Mouse (Mus musculus): ENCODE measurements around the gene Cox7a2l. TPM values are rescaled to one million over a fixed set of nuclear protein-coding genes. Genes with fewer than 3 reads are reported as not detected.

Cox7a2l gene
- polyA plus RNA-seq, 1 experiment from 2014 or later: 196 TPM

GRCm38 (mm10) chr17:83545756-83546742, 28.9 kb upstream of the Cox7a2l start:
- Histone ChIP-seq H3K4me3 (replicated peaks) (peak overlapping the region; percentile 37), H3K9me3 (replicated peaks) (no peaks in the 10 kb centered on the region), H3K36me3 (no peaks in the 10 kb centered on the region), H3K9ac (no peak overlapping the region), H3K27ac (no peak overlapping the region), H3K4me2 (peak overlapping the region; percentile 55), H3K27me3 (peaks cover 35% of the 10 kb centered on the region), H3K4me1 (peaks cover 19% of the 10 kb centered on the region)
- ATAC-seq (replicated peaks; ENCODE audit: low FRiP score): no peak
- 8% methylated on average over 35 of the region's 35 CpGs for WGBS

- Histone ChIP-seq H3K27me3 (peaks cover 41% of the 10 kb centered on the region), H3K4me2 (peak overlapping the region; percentile 55), H3K36me3 (no peaks in the 10 kb centered on the region), H3K9me3 (replicated peaks) (no peaks in the 10 kb centered on the region), H3K4me1 (peaks cover 19% of the 10 kb centered on the region), H3K27ac (no peak overlapping the region), H3K4me3 (replicated peaks) (peak overlapping the region; percentile 37), H3K9ac (no peak overlapping the region)
- 85% methylated on average over 6 of the region's 6 CpGs for WGBS
- ATAC-seq (replicated peaks; ENCODE audit: low FRiP score): no peak
Observed at GRCm38 (mm10) chr17:83545259-83545658, 28.1 kb upstream of the Cox7a2l start.

GRCm38 (mm10) chr17:83542424-83542823, 25.3 kb upstream of the Cox7a2l start:
- H3K27me3 ChIP-seq: peaks cover 29% of the 10 kb centered on the region
- ATAC-seq (replicated peaks; ENCODE audit: low FRiP score): no peak
- 86% methylated on average over 2 of the region's 2 CpGs for WGBS
- H3K4me2 ChIP-seq: no peak overlapping the region
- no peak overlapping the region for H3K4me3 ChIP-seq (replicated peaks)
- H3K9ac ChIP-seq: no peak overlapping the region
- H3K4me1 ChIP-seq: peaks cover 40% of the 10 kb centered on the region
- H3K27ac ChIP-seq: no peak overlapping the region
- no peaks in the 10 kb centered on the region for H3K9me3 ChIP-seq (replicated peaks)
- H3K36me3 ChIP-seq: no peaks in the 10 kb centered on the region

GRCm38 (mm10) chr17:83539262-83540037, 22.3 kb upstream of the Cox7a2l start:
- Histone ChIP-seq H3K4me1 (peaks cover 21% of the 10 kb centered on the region), H3K4me3 (replicated peaks) (no peak overlapping the region), H3K9me3 (replicated peaks) (no peaks in the 10 kb centered on the region; the same call in 1 of the 2 replicates), H3K36me3 (no peaks in the 10 kb centered on the region), H3K9ac (no peak overlapping the region), H3K27me3 (0 out of 2 replicates have a peak, but pooled peaks cover 8% of the 10 kb centered on the region), H3K4me2 (no peak overlapping the region), H3K27ac (peak overlapping the region; percentile 61)
- peak; percentile 90 for ATAC-seq (replicated peaks; ENCODE audit: low FRiP score)
- 30% methylated on average over 12 of the region's 12 CpGs for WGBS

GRCm38 (mm10) chr17:83538694-83539093, 21.6 kb upstream of the Cox7a2l start:
- Histone ChIP-seq H3K4me2 (no peak overlapping the region), H3K9me3 (replicated peaks) (no peaks in the 10 kb centered on the region; the same call in 1 of the 2 replicates), H3K27me3 (0 out of 2 replicates have a peak, but pooled peaks cover 7% of the 10 kb centered on the region), H3K4me3 (replicated peaks) (no peak overlapping the region), H3K36me3 (no peaks in the 10 kb centered on the region), H3K4me1 (peaks cover 21% of the 10 kb centered on the region), H3K27ac (peak overlapping the region; percentile 52; the same call in 1 of the 2 replicates), H3K9ac (no peak overlapping the region)
- peak; percentile 55 for ATAC-seq (replicated peaks; ENCODE audit: low FRiP score)
- whole genome bisulfite sequencing: 28% methylated on average over 1 of the region's 1 CpGs

GRCm38 (mm10) chr17:83538141-83538540, 21.0 kb upstream of the Cox7a2l start:
- H3K36me3 ChIP-seq: no peaks in the 10 kb centered on the region
- no peak overlapping the region for H3K4me3 ChIP-seq (replicated peaks)
- no peaks in the 10 kb centered on the region; the same call in 1 of the 2 replicates for H3K9me3 ChIP-seq (replicated peaks)
- H3K27me3 ChIP-seq: 0 out of 2 replicates have a peak, but pooled peaks cover 7% of the 10 kb centered on the region
- WGBS: 56% methylated on average over 9 of the region's 9 CpGs
- H3K4me1 ChIP-seq: peaks cover 21% of the 10 kb centered on the region
- H3K9ac ChIP-seq: no peak overlapping the region
- no peak overlapping the region for H3K4me2 ChIP-seq
- 0 out of 2 replicates have a peak overlapping the region, but pooled peaks have one; percentile 37 for H3K27ac ChIP-seq
- no peak for ATAC-seq (replicated peaks; ENCODE audit: low FRiP score)

DNA sequence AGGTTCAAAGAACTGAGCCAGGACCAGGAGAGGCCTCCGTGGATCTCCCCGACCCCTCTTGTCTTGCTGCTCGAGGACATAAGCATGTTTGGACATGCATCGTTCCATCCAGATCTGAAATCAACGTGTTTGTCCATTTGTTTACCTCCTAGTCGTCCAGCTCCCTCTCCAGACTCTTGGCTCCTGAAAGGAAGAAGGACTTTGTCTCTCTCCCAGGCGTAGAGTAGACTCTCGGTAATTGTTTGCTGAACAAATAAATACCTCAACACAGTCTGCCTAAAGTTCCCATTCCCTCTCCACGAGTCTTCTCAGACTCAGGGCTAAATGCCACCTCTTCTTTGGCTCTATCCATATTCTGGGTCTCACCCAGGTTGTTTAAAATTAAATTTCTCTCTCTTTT, 16.0 kb upstream of the Cox7a2l start:
- WGBS: 78% methylated on average over 9 of the region's 9 CpGs
- no peak overlapping the region for H3K27ac ChIP-seq
- no peak for ATAC-seq (replicated peaks; ENCODE audit: low FRiP score)
- no peak overlapping the region for H3K4me2 ChIP-seq
- no peaks in the 10 kb centered on the region; the same call in 1 of the 2 replicates for H3K9me3 ChIP-seq (replicated peaks)
- no peaks in the 10 kb centered on the region for H3K36me3 ChIP-seq
- H3K4me3 ChIP-seq (replicated peaks): no peak overlapping the region
- no peak overlapping the region for H3K9ac ChIP-seq
- peaks cover 12% of the 10 kb centered on the region for H3K4me1 ChIP-seq
- H3K27me3 ChIP-seq: no peaks in the 10 kb centered on the region

DNA sequence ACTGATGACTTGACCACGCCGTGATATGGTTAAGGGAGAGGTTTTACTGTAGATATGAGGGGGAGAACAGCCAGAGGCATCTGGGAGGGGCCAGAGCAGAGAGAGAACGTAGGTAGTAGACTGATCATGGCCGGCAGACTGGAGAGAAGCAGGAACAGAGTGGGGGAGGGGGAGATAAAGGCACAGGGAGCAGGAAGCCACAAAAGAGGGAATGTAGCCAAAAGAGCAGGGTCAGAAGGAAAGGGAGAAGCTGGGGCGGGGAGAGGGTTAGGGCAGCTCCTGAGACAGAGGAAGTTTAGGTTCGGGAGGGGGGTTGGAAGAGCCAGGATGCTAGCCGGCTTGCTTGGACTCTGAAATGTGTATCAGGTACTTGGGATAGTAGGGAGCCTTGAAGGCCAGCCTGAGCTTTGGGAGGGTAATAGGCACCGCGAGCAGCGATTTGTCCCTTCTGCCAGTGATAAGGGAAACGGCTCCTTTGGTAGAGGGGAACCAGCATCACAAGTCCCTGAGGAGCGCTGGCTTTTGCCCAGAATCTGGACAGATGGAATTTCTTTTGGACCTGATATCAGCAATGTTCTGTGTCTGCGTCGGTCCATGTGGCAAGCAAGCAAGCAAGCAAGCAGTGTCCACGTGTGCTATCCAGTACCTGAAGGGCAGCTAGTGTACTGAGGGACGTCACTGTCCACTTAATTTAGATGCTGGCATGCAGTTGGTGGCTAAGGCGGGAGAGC, 10.7 kb upstream of the Cox7a2l start:
- Histone ChIP-seq H3K27ac (peak overlapping the region; percentile 88), H3K27me3 (no peaks in the 10 kb centered on the region), H3K4me2 (peak overlapping the region; percentile 53), H3K36me3 (no peaks in the 10 kb centered on the region), H3K4me1 (peaks cover 54% of the 10 kb centered on the region), H3K9me3 (replicated peaks) (no peaks in the 10 kb centered on the region), H3K4me3 (replicated peaks) (peak overlapping the region; percentile 16; the same call in 1 of the 2 replicates), H3K9ac (no peak overlapping the region)
- peak; percentile 45 for ATAC-seq (replicated peaks; ENCODE audit: low FRiP score)
- 22% methylated on average over 17 of the region's 17 CpGs for WGBS

DNA sequence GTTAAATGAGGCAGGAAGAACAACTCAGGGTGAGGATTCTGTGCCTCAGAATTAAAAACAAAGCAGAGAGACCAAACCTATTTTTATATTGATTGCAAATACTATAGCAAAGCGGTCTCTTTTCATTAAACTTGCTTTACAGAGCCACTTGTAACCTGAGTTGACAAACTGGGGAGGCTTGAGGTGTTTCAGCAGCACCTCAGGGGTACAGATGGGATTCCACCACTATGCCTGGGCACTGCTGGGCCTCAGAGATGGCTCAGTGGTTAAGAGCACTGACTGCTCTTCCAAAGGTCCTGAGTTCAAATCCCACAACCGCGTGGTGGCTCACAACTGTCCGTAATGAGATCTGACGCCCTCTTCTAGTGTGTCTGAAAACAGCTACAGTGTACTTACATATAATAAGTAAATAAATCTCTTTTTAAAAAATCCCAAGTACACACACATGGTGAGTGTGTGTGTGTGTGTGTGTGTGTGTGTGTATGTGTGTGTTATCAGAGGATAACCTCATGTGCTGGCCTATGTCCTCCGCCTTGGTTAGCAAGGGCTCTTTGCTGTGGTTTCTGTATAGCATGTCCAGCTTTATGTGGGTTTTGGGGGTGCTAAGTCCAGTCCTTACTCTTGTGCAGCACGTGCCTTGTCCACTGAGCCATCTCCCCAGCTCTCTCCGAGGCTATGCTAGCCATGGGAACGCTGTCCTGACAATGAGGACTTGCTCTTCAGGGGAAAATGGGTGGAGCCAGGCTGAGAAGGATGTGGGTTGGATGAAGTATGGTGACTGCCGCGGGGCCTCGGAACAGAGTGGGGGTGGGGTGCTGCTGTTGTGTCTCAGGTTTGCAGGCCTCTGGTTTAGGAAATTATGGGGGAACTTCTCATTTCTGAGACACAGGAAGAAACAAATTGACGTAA, 9.7 kb upstream of the Cox7a2l start:
- peak overlapping the region; percentile 53 for H3K4me2 ChIP-seq
- no peaks in the 10 kb centered on the region for H3K36me3 ChIP-seq
- WGBS: 27% methylated on average over 13 of the region's 13 CpGs
- H3K27ac ChIP-seq: peak overlapping the region; percentile 88
- peak; percentile 78 for ATAC-seq (replicated peaks; ENCODE audit: low FRiP score)
- H3K9ac ChIP-seq: no peak overlapping the region
- H3K27me3 ChIP-seq: no peaks in the 10 kb centered on the region
- H3K4me1 ChIP-seq: peaks cover 56% of the 10 kb centered on the region
- no peak overlapping the region for H3K4me3 ChIP-seq (replicated peaks)
- no peaks in the 10 kb centered on the region for H3K9me3 ChIP-seq (replicated peaks)

DNA sequence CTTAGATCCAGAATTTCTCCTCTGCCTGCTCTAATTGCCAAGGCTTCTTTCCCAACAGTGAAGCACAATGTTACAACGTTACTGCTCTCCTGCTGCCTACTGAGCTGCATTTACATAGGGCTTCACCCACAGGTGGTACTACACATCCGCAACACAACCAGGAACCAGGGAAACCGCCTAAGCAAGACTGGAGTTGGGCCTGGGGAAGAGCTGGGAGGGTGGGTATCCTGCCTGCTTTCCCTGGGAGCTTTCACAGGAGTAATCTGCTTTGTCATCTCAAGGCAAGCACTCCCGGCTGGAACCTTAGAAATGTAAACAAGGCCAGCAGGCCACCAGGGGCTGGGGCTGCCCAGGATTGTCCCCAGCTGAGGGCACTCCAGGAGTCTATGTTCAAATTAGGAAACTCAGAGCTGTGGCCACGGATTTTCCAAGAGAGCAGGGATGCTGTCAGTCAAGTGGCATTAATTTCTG, 9.0 kb upstream of the Cox7a2l start:
- no peaks in the 10 kb centered on the region for H3K36me3 ChIP-seq
- peak overlapping the region; percentile 50 for H3K4me2 ChIP-seq
- peaks cover 56% of the 10 kb centered on the region for H3K4me1 ChIP-seq
- no peaks in the 10 kb centered on the region for H3K9me3 ChIP-seq (replicated peaks)
- H3K27ac ChIP-seq: peak overlapping the region; percentile 88
- peak; percentile 43; the same call in 1 of the 2 replicates for ATAC-seq (replicated peaks; ENCODE audit: low FRiP score)
- no peaks in the 10 kb centered on the region for H3K27me3 ChIP-seq
- no peak overlapping the region; the same call in 1 of the 2 replicates for H3K9ac ChIP-seq
- H3K4me3 ChIP-seq (replicated peaks): no peak overlapping the region
- 11% methylated on average over 5 of the region's 5 CpGs for WGBS
